Mouse (Mus musculus) liver, adult 2 months (tissue): ENCODE measurements around the gene Fyb2. TPM values are rescaled to one million over a fixed set of nuclear protein-coding genes. Genes with fewer than 3 reads are reported as not detected.

ENCODE experiments used
- DNase-seq: peaks from one replicate; pipeline ENCODE4 v3.0.0-alpha.2; 2011; ENCODE audit warnings: low read depth, low spot score; ENCODE audit errors: extremely low read depth
- H3K27ac ChIP-seq: fragments of 200-500 bp; replicated peaks from 2 replicates; pipeline ENCODE4 v1.5.1; 2012; ENCODE audit warnings: low read depth, mild to moderate bottlenecking, control low read depth, inconsistent platforms, low read length; ENCODE audit not compliant: insufficient read depth
- H3K27me3 ChIP-seq: fragments of 200-500 bp; 2 replicates; pipeline ENCODE4 v1.6.1; 2012; ENCODE audit warnings: mild to moderate bottlenecking, moderate library complexity, low read length, inconsistent platforms; ENCODE audit not compliant: control insufficient read depth, insufficient read depth
- H3K36me3 ChIP-seq: fragments of 200-500 bp; 2 replicates; pipeline ENCODE4 v1.6.1; 2012; ENCODE audit warnings: low read length, inconsistent platforms; ENCODE audit not compliant: control insufficient read depth, insufficient read depth
- H3K4me1 ChIP-seq: fragments of 200-500 bp; 2 replicates; pipeline ENCODE4 v1.6.1; 2011; ENCODE audit warnings: low read length; ENCODE audit not compliant: control insufficient read depth, insufficient read depth
- H3K4me3 ChIP-seq: fragments of 200-500 bp; 2 replicates; pipeline ENCODE4 v1.5.1; 2011; ENCODE audit warnings: low read depth, mild to moderate bottlenecking, control low read depth, low read length, moderate library complexity; ENCODE audit not compliant: insufficient read depth
- H3K79me2 ChIP-seq: fragments of 200-500 bp; 2 replicates; pipeline ENCODE4 v1.6.1; 2012; ENCODE audit warnings: inconsistent platforms, mild to moderate bottlenecking, low read length, moderate library complexity; ENCODE audit not compliant: control insufficient read depth, insufficient read depth
- H3K9ac ChIP-seq: fragments of 200-500 bp; 2 replicates; pipeline ENCODE4 v1.6.1; 2012; ENCODE audit warnings: low read depth, mild to moderate bottlenecking, control low read depth, inconsistent platforms, low read length
- CTCF ChIP-seq: fragments of 200-500 bp; IDR thresholded peaks from 2 replicates; pipeline ENCODE4 v1.5.1; 2011; ENCODE audit warnings: low read depth, low read length, control low read depth
- POLR2A ChIP-seq: fragments of 200-500 bp; IDR thresholded peaks from 2 replicates; pipeline ENCODE4 v1.6.1; 2011; ENCODE audit warnings: low read length, control low read depth; ENCODE audit not compliant: insufficient read depth; ENCODE audit errors: extremely low read depth
- WGBS: fragments of 180-500 bp; shearing (Covaris S2); methylation state at CpG from one replicate; pipeline ENCODE4 v1.1.7; 2018; 5-methylcytosine and 5-hydroxymethylcytosine counted together
- polyA plus RNA-seq: library from polyadenylated mRNA; depleted of rRNA; stranded (reverse); fragments of >200 nt; gene quantifications from 2 replicates; pipeline ENCODE4 v1.2.3, GENCODE M21; 2012
- total RNA-seq: library from RNA; depleted of rRNA; stranded (reverse); fragments of >200 nt; gene quantifications from 2 replicates; pipeline ENCODE4 v1.2.3, GENCODE M21; 2014

Fyb2 gene
- total and polyA plus RNA-seq, 2 experiments, result 0.87 to 2.9 TPM

GRCm38 (mm10) chr4:105015496-105015895 lies 102.2 kb downstream of the Fyb2 start:
- Histone ChIP-seq H3K9ac (no peak overlapping the region), H3K27ac (no peak overlapping the region), H3K79me2 (no peaks in the 10 kb centered on the region), H3K27me3 (no peaks in the 10 kb centered on the region), H3K4me1 (no peaks in the 10 kb centered on the region; the same call in 1 of the 2 replicates), H3K4me3 (no peak overlapping the region), H3K36me3 (peaks cover 30% of the 10 kb centered on the region)
- TF ChIP-seq CTCF (no peak), POLR2A (no peak)
- peak; percentile 46 for DNase-seq
- 40% methylated on average over 6 of the region's 6 CpGs for WGBS

- Histone ChIP-seq H3K27me3 (no peaks in the 10 kb centered on the region), H3K27ac (no peak overlapping the region), H3K4me1 (no peaks in the 10 kb centered on the region; the same call in 1 of the 2 replicates), H3K4me3 (no peak overlapping the region), H3K9ac (no peak overlapping the region), H3K36me3 (peaks cover 30% of the 10 kb centered on the region), H3K79me2 (no peaks in the 10 kb centered on the region)
- TF ChIP-seq CTCF (no peak), POLR2A (no peak)
- DNase-seq, result no peak
- WGBS, result 86% methylated on average over 4 of the region's 4 CpGs
These were observed 102.9 kb downstream of the Fyb2 start for GRCm38 (mm10) chr4:105016006-105016613.

- no peak for DNase-seq
- H3K27ac ChIP-seq, result no peak overlapping the region
- no peak overlapping the region for H3K9ac ChIP-seq
- no peak overlapping the region for H3K4me3 ChIP-seq
- no peaks in the 10 kb centered on the region for H3K27me3 ChIP-seq
- H3K4me1 ChIP-seq, result no peaks in the 10 kb centered on the region
- 90% methylated on average over 6 of the region's 6 CpGs for WGBS
- H3K36me3 ChIP-seq, result peaks cover 15% of the 10 kb centered on the region
- no peaks in the 10 kb centered on the region for H3K79me2 ChIP-seq
- TF ChIP-seq CTCF, result no peak
- no peak for TF ChIP-seq POLR2A
These were observed 114.0 kb downstream of the Fyb2 start for GRCm38 (mm10) chr4:105027278-105027677.

- Histone ChIP-seq H3K9ac (no peak overlapping the region), H3K4me3 (no peak overlapping the region), H3K27me3 (no peaks in the 10 kb centered on the region), H3K27ac (no peak overlapping the region), H3K36me3 (peaks cover 25% of the 10 kb centered on the region), H3K79me2 (no peaks in the 10 kb centered on the region; the same call in 1 of the 2 replicates), H3K4me1 (no peaks in the 10 kb centered on the region)
- TF ChIP-seq CTCF (no peak), POLR2A (no peak)
- no peak for DNase-seq
- WGBS, result 81% methylated on average over 8 of the region's 8 CpGs
These were observed 117.8 kb downstream of the Fyb2 start for GRCm38 (mm10) chr4:105031104-105031503.

- Histone ChIP-seq H3K36me3 (peaks cover 27% of the 10 kb centered on the region), H3K27ac (no peak overlapping the region), H3K27me3 (no peaks in the 10 kb centered on the region), H3K4me1 (no peaks in the 10 kb centered on the region), H3K4me3 (no peak overlapping the region), H3K9ac (no peak overlapping the region), H3K79me2 (no peaks in the 10 kb centered on the region; the same call in 1 of the 2 replicates)
- TF ChIP-seq POLR2A (no peak), CTCF (no peak)
- DNase-seq, result no peak
- 78% methylated on average over 7 of the region's 7 CpGs for WGBS
These were observed 119.9 kb downstream of the Fyb2 start for GRCm38 (mm10) chr4:105033153-105033552.

GRCm38 (mm10) chr4:105034259-105034658 lies 121.0 kb downstream of the Fyb2 start:
- no peak overlapping the region for H3K27ac ChIP-seq
- TF ChIP-seq POLR2A, result no peak
- no peak for TF ChIP-seq CTCF
- peak; percentile 19 for DNase-seq
- no peaks in the 10 kb centered on the region for H3K4me1 ChIP-seq
- no peak overlapping the region for H3K9ac ChIP-seq
- no peak overlapping the region for H3K4me3 ChIP-seq
- no peaks in the 10 kb centered on the region; the same call in 1 of the 2 replicates for H3K79me2 ChIP-seq
- peaks cover 30% of the 10 kb centered on the region for H3K36me3 ChIP-seq
- no peaks in the 10 kb centered on the region for H3K27me3 ChIP-seq
